Mouse (Mus musculus): ENCODE data around the gene Slc16a14. TPM values are rescaled to one million over a fixed set of nuclear protein-coding genes. Genes with fewer than 3 reads are reported as not detected.
"Not testable (repeated sequence)": the region's sequence is repeated elsewhere in the genome, so short reads cannot be mapped to it uniquely, and the experiment has no call there.

Gene Slc16a14
- under 1 TPM; 0.38 to 0.51 TPM for total RNA-seq (2021)
- long read RNA-seq, experiment 1, result 0 reads
- long read RNA-seq, experiment 2, result 0 reads

- intact Hi-C loops (cut with DNase I), result no loop called here
- no peak for DNase-seq
These were observed at the start of gene Slc16a14 for GRCm38 (mm10) chr1:84934503-84935333. Gene Slc16a14 (minus strand): TSS chr1:84935134.

DNA sequence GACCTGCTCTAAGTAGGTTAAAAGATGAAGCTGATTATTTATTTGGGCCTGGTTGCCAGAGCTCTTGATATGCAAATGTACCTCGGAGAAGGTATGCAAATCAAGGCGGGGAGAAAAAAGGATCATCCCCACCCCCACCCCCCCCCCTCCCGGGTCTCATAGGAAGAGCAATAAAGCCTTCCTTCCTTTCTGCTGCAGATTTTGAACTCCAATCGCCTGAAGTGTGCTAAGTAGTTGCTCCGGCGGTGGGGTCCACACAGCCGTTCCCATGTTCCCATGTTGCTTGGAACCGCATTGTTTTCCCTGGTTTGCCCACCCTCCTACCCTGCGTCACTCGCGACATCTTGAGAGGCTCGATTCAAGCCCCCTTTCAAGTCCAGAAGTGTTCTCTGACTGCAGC, 26.8 kb upstream of the Slc16a14 start:
- DNase-seq; intact Hi-C loops (cut with DNase I): not testable (repeated sequence)

- intact Hi-C loops (cut with DNase I), result not testable (repeated sequence)
These were observed 22.8 kb upstream of the Slc16a14 start for GRCm38 (mm10) chr1:84957713-84958112.

DNA sequence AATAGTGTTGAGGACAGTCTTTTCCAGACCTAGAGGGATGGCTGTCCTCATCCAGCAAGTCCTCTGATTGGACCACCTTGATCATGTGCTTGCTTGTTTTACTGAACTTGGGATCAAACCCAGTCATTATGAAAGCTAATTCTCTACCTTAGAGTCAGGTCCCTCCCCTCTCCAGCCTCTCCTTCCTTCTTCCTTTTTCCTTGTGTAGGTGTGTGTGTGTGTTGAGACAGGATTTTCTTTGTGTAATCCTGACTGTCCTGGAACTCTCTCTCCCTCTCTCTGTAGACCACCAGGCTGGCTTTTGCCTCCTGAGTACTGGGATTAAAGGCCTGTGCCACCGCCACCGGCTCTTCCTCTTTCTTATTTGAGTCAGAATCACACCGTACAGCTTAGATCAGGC, 21.8 kb upstream of the Slc16a14 start:
- intact Hi-C loops (cut with DNase I); DNase-seq: not testable (repeated sequence)

More at GRCm38 (mm10) chr1:84957713-84958112, 22.8 kb upstream of the Slc16a14 start:
- DNase-seq, result not testable (repeated sequence)

- peak in 1 of 2 experiments; percentile 12 for DNase-seq
- intact Hi-C loops (cut with DNase I), result no loop called here
These were observed 17.7 kb upstream of the Slc16a14 start for GRCm38 (mm10) chr1:84952456-84953181.

- DNase-seq, result no peak
- intact Hi-C loops (cut with DNase I), result no loop called here
These were observed 16.6 kb upstream of the Slc16a14 start for GRCm38 (mm10) chr1:84951566-84951965.

DNA sequence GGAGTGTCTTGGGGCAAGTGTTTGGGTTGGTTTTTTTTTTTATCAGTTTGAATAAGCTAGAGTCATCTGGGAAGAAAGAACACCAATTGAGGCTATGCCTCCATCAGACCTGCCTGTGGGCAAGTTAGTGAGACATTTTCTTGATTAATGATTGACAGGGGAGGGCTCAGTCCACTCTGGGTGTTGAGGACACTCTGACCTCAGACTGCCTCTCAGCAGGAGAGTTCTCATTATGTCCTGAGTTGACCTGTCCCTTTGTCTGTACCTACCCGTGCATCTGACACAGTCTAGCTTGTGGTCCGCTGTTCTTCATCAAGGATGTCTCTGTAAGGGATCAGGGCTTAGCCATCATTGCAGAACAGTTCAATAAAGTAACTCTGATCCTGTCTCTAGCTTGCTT, 12.5 kb upstream of the Slc16a14 start:
- intact Hi-C loops (cut with DNase I), result no loop called here
- DNase-seq, result no peak

DNA sequence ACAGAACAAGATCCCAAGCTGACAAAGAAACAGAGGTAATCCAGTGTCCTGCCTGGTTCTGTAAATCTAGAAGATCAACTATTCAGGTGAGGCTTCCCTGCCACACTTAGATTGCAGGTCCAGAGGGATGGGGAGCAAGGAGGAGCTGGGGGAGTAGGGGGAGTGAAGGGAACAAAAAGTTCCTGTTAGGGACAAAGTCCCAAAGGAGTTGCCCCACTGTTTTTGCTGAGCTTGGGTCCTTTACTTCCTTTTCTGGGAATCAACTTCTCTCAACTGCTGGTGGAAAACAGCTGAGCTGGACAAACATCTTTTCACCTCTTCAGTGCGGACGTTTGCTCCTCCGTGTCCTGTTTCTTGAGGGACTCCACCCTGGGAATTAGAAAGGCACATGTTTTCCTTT, 11.0 kb upstream of the Slc16a14 start:
- DNase-seq, result no peak
- intact Hi-C loops (cut with DNase I), result no loop called here

DNA sequence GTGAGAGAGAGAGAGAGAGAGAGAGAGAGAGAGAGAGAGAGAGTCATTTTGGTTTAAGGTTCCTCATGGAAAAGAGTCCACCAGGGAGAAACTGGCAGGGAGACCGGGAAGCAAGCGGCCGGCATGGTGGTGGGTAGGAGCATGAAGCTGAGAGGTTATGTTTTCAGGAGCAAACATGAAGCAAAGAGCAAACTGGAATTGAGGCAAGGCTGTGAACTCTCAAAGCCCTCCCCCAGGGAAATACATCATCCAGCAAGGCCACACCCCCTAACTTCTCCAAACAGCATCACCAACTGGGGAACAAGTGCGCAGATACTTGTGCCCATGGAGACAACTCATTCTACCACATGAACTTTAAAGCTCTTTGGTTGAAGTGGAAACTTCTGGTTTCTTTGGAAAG, 8.6 kb upstream of the Slc16a14 start:
- intact Hi-C loops (cut with DNase I), result no loop called here
- DNase-seq, result no peak

DNA sequence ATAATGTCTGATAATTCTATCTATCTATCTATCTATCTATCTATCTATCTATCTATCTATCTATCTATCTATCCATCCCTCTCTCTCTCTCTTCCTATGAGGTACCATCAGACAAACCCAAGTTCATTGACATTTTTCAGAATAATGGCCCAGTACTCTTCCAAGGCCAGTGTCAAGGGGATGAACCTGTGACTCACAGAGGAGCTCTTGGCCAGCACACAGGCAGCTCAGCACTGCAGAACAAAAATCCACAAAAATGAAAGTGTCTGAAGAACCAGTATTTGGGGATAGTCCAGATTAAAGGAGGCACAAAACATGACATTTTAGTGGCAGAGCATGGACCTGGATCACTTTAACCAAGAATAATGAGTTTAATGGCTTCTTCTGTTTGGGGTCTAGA, 7.7 kb upstream of the Slc16a14 start:
- intact Hi-C loops (cut with DNase I), result no loop called here
- DNase-seq, result no peak

DNA sequence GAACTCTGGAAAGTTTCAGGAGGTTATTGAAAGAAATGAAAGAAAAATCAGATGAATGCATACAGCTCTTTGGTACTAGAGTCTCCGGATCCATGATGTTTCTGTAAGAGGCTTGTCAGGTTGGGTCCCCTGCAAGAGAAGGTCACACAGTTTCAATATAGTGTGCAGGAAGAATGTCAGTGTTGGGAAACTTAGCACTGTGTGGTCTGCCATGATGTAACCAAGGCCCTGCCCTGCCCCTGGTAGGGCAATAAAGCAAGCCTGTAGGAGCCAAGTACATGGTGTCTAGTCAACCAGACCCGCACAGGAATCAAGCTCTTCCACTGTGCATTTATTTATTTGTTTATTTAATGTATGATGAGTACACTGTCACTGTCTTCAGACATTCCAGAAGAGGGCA, 5.4 kb upstream of the Slc16a14 start:
- DNase-seq, result no peak
- intact Hi-C loops (cut with DNase I), result no loop called here

GRCm38 (mm10) chr1:84939466-84939865, 4.5 kb upstream of the Slc16a14 start:
- intact Hi-C loops (cut with DNase I), result no loop called here

GRCm38 (mm10) chr1:84936716-84937510, 2.0 kb upstream of the Slc16a14 start:
- intact Hi-C loops (cut with DNase I), result no loop called here

More at GRCm38 (mm10) chr1:84939466-84939865, 4.5 kb upstream of the Slc16a14 start:
- no peak for DNase-seq

GRCm38 (mm10) chr1:84935668-84936067, 734 bp upstream of the Slc16a14 start:
- peak in 1 of 2 experiments; percentile 47 for DNase-seq
- intact Hi-C loops (cut with DNase I), result no loop called here

More at GRCm38 (mm10) chr1:84936716-84937510, 2.0 kb upstream of the Slc16a14 start:
- no peak for DNase-seq

DNA sequence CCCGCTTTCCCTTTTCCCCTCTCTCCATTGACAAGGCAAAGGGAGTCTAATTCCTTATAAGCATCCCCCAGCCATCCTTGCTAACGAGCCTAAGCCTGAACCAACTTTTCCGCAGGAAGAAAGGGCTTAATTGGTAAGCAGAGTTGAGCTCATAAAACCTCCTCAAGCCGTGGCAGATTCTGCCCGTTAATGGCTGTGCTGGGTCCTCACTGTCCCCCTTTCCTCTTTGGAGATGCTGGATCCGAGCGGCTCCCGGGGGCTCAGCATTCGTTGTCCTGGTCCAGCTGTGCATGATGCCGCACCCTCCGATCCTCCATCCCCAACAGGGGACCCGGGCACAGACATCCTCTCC, 807 bp downstream of the Slc16a14 start:
- no peak for DNase-seq
- intact Hi-C loops (cut with DNase I), result no loop called here

- intact Hi-C loops (cut with DNase I), result no loop called here
These were observed 1.3 kb downstream of the Slc16a14 start for GRCm38 (mm10) chr1:84933472-84934150.

DNA sequence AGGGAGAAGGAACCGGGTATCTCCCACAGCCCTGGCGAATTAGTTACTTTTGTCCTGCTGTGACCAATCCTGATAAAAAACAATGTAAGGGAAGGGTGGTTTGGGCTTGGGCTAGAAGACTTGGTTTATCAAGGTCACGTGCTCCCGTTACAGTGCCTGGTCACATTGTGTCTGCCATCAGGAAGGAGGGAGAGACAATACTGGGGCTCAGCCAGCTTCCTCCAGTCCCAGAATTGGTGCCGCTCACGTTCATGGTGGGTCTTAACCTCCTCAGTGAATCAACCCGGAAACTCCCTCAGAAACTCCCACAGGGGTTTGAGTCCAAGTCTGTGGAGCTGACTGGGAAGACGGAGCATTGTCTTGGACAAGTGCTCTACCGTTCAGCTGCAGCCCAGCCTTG, 9.3 kb downstream of the Slc16a14 start:
- intact Hi-C loops (cut with DNase I), result no loop called here
- DNase-seq, result no peak

More at GRCm38 (mm10) chr1:84933472-84934150, 1.3 kb downstream of the Slc16a14 start:
- peak; percentile 69 to 80 for DNase-seq

- DNase-seq, result no peak
- intact Hi-C loops (cut with DNase I), result no loop called here
These were observed 10.8 kb downstream of the Slc16a14 start for GRCm38 (mm10) chr1:84924134-84924533.

DNA sequence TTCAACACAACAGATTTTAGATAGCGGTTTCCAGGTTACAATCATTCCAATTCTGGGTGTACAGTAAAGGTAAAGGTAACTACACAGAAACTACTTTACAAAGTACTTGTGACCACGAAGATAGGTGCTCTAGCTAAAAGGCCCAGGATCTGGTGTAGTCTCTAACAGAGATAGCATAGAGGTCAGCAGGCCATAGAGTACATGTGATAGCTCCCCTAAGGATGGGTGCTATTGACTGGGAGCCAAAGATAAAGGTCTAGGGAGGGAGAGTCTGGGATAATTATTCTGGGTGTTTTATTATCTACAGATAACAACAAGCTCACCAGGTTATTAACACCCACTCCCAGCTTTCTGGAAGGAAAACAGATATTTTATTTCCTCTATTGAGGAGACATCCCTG, 11.5 kb downstream of the Slc16a14 start:
- intact Hi-C loops (cut with DNase I), result no loop called here
- no peak for DNase-seq

GRCm38 (mm10) chr1:84918865-84919264, 16.1 kb downstream of the Slc16a14 start:
- intact Hi-C loops (cut with DNase I), result no loop called here
- no peak for DNase-seq

Measured in heart, postnatal 14 days (tissue).